Mouse (Mus musculus): ENCODE results near the gene Ric8b.
A peak's percentile ranks its signal among the peaks of the same experiment; 100 is the strongest.

DNA sequence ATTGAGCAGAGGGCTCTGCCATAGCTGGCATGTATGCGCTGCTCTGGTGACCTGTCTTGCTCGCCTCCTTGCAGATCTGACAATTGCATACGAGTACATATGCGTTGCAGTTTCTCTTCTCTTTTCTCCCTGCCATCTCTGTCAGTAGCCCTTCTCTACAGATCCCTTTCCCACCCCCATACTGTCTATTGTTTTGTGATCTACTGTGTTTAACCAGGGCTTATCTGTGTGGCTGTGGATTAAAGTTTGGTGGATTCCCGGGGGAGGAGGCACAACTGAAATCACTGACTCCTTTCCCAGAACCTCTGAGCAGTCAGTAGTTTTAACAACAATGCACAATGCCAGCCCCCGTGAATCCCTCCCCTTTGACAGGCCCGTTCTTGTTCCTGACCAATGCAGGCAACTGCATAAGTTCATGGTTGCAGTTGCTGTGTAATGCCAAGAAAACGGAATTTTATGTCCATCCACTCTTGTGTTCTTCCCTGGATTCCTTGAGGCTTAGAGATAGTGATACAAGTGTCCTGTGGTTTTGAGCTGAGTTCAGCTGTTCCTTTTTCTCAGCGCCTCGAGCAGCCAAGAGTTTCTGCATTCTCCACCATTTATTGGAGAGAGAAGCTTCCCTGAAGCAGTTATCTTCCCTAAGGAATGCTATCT lies 80.3 kb downstream of the Ric8b start:
- TF ChIP-seq MYOD1 (IDR thresholded peaks at IDR 0.05; ENCODE audit: control insufficient read depth in 1 of 3, insufficient read length in 2 of 3, low read depth in 2 of 3) (peak; percentile 69 to 81 (median 71)), POLR2A (IDR thresholded peaks at IDR 0.05; ENCODE audit: insufficient read length, low read depth) (no peak), USF1 (IDR thresholded peaks at IDR 0.05; ENCODE audit: low read depth) (no peak), MAX (IDR thresholded peaks at IDR 0.05; ENCODE audit: low read depth) (no peak), POLR2AphosphoS2 (IDR thresholded peaks at IDR 0.05; ENCODE audit: insufficient read length, low read depth) (no peak), REST (IDR thresholded peaks at IDR 0.05; ENCODE audit: insufficient read depth, insufficient read length) (no peak)
